Mouse (Mus musculus) embryo, embryonic 10 days (tissue): ENCODE data around the gene Krt83.

ENCODE experiments used
- DNase-seq: peaks from one replicate; pipeline ENCODE4 v3.0.0-alpha.2; 2015; ENCODE audit warnings: low spot score

Gene Krt83

GRCm38 (mm10) chr15:101472952-101473528, 18.3 kb downstream of the Krt83 start, which contains the start of gene Krt86:
Gene Krt86 (plus strand): TSS chr15:101473478.
- peak; percentile 72 for DNase-seq

- no peak for DNase-seq
Observed at GRCm38 (mm10) chr15:101469093-101469492, 22.2 kb downstream of the Krt83 start.

- DNase-seq: no peak
Observed at GRCm38 (mm10) chr15:101463651-101464050, 27.7 kb downstream of the Krt83 start, which contains the start of gene Krt81. Gene Krt81 (minus strand): TSS chr15:101463751.

GRCm38 (mm10) chr15:101459283-101459682, 32.0 kb downstream of the Krt83 start:
- no peak for DNase-seq

- peak; percentile 25 for DNase-seq
Observed at GRCm38 (mm10) chr15:101458361-101458930, 32.9 kb downstream of the Krt83 start.

- DNase-seq: no peak
Observed at GRCm38 (mm10) chr15:101455891-101456290, 35.4 kb downstream of the Krt83 start.

GRCm38 (mm10) chr15:101455292-101455691, 36.0 kb downstream of the Krt83 start:
- DNase-seq: no peak

GRCm38 (mm10) chr15:101454774-101455173, 36.5 kb downstream of the Krt83 start:
- DNase-seq: no peak

GRCm38 (mm10) chr15:101453093-101453736, 38.1 kb downstream of the Krt83 start:
- peak; percentile 86 for DNase-seq

GRCm38 (mm10) chr15:101447444-101447843, 43.9 kb downstream of the Krt83 start, which contains the start of gene Krt88:
Gene Krt88 (plus strand): TSS chr15:101447744.
- DNase-seq: no peak

- DNase-seq: no peak
Observed at GRCm38 (mm10) chr15:101446572-101446971, 44.7 kb downstream of the Krt83 start.

- no peak for DNase-seq
Observed at GRCm38 (mm10) chr15:101440837-101441236, 50.5 kb downstream of the Krt83 start.

- DNase-seq: peak; percentile 43
Observed at GRCm38 (mm10) chr15:101438555-101438954, 52.8 kb downstream of the Krt83 start, which contains the start of gene Krt87. Gene Krt87 (minus strand): TSS chr15:101438804.

GRCm38 (mm10) chr15:101436611-101437010, 54.7 kb downstream of the Krt83 start:
- DNase-seq: no peak
